Comparison of ENCODE assay signal across 18 mouse cellular contexts in the genomic region with DNA sequence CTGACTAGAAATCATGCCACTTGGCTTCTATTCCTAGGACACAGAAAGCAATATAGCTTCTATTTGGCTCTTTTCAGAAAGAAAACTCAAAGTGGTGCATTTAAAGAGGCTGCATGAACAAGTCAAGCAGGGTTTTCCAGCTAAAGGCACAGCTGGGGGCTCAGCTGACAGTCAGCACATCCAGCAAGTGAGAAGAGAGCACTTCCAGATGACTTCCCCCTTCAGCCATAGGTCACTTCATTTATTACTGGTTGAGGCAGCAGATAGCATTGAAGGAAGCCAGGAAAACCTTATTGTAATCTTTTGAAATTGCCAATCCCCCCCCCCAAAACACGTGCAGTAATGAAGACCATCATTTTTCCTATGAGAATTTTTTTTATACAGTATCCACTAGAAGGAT.
"Had no signal": no experiment of that assay in that cellular context is flagged by ENCODE, and none has a peak within 500 bp of the region (broad histone marks: within the 10 kb centered on the region; RNA-seq: fewer than 3 reads in every experiment).

No protein-coding gene starts in this region.

- DNase-seq: lung, adult 2 months; lung, postnatal 14 days; lung, postnatal 36 days; right cerebral cortex, adult 18-20 months; right cerebral cortex, postnatal 14 days; thymus, adult 2 months; thymus, postnatal 25 days; thymus, postnatal 4 days had no signal

- H3K27me3 ChIP-seq: liver, embryonic 12.5 days; midbrain, embryonic 13.5 days; midbrain, embryonic 15.5 days; neural tube, embryonic 13.5 days; neural tube, embryonic 15.5 days; stomach, embryonic 15.5 days had no signal

- H3K36me3 ChIP-seq: liver, embryonic 12.5 days; midbrain, embryonic 10.5 days; midbrain, embryonic 13.5 days; midbrain, embryonic 15.5 days; neural tube, embryonic 13.5 days; neural tube, embryonic 15.5 days; stomach, embryonic 15.5 days had no signal

- H3K4me3 ChIP-seq: liver, embryonic 12.5 days; midbrain, embryonic 10.5 days; midbrain, embryonic 13.5 days; midbrain, embryonic 15.5 days; myocyte; neural tube, embryonic 13.5 days; neural tube, embryonic 15.5 days; stomach, embryonic 15.5 days had no signal

- H3K4me2 ChIP-seq: liver, embryonic 12.5 days; midbrain, embryonic 13.5 days; midbrain, embryonic 15.5 days; neural tube, embryonic 13.5 days; neural tube, embryonic 15.5 days; stomach, embryonic 15.5 days had no signal

- H3K27ac ChIP-seq: liver, embryonic 12.5 days; liver, embryonic 14.5 days; midbrain, embryonic 10.5 days; midbrain, embryonic 13.5 days; midbrain, embryonic 15.5 days; neural tube, embryonic 13.5 days; neural tube, embryonic 15.5 days; stomach, embryonic 15.5 days; stomach, postnatal 0 days had no signal

- H3K4me1 ChIP-seq: liver, embryonic 12.5 days; midbrain, embryonic 10.5 days; midbrain, embryonic 13.5 days; midbrain, embryonic 15.5 days; neural tube, embryonic 13.5 days; neural tube, embryonic 15.5 days; stomach, embryonic 15.5 days had no signal

- H3K9me3 ChIP-seq: liver, embryonic 12.5 days; midbrain, embryonic 10.5 days; midbrain, embryonic 13.5 days; midbrain, embryonic 15.5 days; neural tube, embryonic 13.5 days; neural tube, embryonic 15.5 days; stomach, embryonic 15.5 days had no signal

- H3K9ac ChIP-seq: liver, embryonic 12.5 days; liver, embryonic 14.5 days; midbrain, embryonic 13.5 days; midbrain, embryonic 15.5 days; neural tube, embryonic 13.5 days; neural tube, embryonic 15.5 days; stomach, embryonic 15.5 days had no signal

- ATAC-seq: liver, embryonic 12.5 days; midbrain, embryonic 13.5 days; midbrain, embryonic 15.5 days had no signal
